Mouse (Mus musculus) thymus, adult 18-20 months (tissue): ENCODE measurements around the gene Adamts17.

Experiments used
- DNase-seq, 2 experiments: peaks; one replicate each; pipeline ENCODE4 v3.0.0; 2022; ENCODE audit warnings: mixed read lengths in 2 of 2

Gene Adamts17

DNA sequence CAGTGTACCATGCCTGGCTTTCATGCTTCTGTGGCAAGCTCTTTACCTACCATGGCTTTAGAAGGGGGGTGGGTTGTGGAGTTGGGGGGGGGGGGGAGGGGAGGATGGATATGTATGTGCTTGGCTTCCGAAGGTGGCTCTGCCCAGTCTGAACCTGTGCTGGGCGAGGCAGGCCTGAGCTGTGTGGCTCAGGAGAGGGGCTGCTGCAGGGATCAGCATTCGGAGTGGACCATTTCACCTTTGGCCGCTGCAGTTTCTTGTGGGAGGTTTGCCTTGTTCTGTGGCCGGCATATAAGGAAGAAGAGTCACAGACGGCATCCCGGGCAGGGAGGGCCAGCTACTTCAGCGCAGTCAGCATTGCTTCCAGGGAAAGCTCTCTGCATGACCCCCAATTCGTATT lies 7.8 kb downstream of the Adamts17 start:
- DNase-seq = no peak

DNA sequence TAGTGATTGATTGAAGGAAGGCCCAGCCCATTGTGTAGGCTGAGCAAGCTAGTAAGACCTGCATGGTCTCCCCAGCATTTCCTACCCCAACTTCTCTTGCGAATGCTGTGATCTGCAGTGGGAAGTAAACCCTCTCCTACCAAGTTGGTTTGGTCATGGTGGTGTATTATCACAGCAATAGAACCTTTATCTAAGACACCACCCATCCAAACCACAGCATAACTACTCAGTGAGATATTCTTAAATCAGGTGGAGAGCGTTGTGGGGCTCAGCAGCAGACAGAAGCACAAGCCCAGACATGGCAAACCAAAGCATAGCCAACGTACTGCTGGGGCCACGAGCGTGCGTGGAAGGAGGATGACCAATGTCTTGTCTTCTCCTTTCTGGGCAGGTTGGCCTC lies 9.8 kb downstream of the Adamts17 start:
- no peak for DNase-seq

DNA sequence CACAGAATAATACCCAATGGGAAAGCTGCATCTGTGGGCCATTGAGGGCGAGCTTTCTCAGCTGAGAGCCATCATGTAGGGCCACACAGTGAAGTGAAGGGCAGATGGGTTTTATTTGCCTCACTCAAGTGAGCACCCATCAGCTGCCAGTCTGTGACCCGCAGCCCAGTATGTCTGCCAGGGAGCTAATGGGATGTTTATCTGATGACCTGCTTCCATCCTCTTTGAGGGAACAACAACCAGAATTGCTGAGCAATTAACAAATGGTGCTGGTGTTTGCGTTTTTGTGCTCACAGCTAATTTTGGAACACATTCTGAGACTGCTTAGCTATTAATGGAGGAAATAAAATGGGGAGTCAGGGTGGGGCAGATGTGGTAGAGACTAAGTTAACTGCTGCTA lies 12.6 kb downstream of the Adamts17 start:
- no peak for DNase-seq

DNA sequence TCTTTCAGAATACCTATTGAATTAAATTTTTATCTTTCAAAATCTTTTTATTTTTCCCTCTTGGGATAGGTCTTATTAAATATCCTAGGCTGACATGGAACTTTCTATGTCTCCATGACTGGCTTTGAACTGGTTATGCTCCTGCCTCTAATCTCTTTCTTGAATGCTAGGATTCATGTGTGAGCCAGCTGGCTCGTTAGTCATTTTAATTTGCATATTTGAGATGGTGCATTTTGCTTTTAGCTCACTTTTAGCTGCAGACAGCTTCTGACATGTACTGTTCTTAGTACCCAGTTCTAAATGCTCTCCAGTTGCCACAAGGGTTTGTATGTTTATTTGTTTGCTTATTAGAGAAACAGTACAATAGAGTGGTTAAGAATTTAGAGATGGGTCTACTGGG lies 18.1 kb downstream of the Adamts17 start:
- DNase-seq = no peak

DNA sequence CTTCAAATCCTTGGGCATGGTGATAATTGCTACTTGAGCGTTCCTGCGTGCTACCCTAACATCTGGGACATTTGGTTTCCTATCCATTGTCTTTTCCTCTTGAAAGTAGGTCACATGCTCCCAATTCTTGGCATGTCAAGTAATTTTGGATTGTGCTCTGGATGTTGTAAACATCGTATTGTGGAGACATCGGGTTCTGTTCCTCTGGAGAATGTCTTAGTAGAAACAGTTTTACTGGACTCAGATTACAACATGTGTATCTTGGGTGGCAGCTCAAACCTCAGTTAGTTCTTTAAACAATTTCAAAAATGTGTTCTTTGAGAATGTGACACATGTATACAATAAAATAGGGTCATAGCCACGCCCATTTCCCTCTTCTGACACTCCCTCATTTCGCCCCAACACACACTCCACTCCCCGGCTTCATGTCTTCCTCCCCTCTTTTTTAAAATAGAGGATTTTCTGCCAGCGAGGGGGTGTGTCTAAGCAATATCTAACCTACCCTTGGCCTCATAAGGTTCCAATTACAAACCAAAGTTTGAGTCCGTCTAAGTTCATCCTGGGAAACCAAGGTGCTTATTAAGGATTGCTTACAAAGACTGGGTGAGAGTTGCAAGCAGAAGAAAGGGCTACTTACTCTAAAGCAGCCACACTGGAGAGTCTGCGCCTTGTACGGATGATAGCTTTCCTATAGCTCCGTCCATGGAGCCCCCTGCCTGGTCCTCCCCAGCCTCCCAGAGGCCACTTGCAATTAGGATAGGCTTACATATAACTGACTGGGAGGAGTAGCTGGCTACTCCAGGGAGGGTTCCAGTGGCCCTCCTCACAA lies 18.9 kb downstream of the Adamts17 start:
- no peak for DNase-seq

DNA sequence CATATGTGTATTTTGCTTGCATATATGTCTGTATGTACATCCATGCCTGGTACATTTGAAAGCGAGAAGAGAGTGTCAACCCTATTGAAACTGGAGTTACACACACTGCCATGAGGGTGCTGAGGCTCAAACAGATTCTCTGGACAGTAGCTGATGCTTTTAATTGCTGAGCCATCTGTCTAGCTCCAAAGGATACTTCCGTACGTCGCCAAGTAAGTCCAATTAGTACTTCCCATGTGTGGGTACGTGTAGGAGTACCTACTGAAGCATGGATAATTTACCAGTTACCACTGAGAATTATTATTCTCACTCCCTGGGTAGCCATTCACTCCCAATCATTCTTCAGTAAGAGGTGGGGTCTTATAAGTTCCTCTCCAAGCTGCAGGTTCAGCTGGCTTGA lies 19.7 kb downstream of the Adamts17 start:
- DNase-seq = no peak

DNA sequence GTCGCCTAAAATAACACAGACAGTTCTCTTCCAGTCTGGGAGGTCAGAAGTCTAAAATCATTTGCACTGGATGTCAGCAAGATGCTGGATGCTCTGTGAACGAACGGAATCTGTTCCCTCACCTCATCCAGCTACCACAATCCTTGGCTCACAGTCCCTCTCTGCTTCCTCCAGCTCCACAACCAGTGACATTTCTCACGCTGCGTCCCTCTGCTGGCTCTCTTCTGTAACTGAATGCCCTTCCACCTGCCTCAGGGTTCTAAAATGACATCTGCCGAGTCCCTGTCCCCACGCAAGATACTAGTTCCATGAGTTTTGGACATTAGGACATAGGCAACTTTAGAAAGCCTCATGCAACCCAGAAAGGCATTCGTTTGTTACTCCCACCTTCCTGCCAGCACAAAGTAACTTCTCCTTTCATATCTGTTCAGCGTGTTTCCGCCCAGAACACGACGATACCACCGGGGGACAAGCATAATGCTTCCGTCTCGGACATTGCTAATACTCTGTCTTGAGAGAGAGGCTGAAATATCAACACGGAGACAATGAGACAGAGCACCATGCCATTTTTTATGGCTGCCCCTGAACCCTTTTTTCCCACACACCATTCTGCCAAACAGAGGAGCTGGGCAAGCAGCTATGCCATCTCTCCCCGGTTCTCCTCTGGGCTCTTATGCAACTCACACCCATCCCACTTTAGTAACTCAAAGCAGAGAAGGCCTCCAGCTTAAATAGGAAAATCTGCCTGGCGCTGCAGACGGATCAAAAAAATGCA lies 27.6 kb downstream of the Adamts17 start:
- no peak for DNase-seq

DNA sequence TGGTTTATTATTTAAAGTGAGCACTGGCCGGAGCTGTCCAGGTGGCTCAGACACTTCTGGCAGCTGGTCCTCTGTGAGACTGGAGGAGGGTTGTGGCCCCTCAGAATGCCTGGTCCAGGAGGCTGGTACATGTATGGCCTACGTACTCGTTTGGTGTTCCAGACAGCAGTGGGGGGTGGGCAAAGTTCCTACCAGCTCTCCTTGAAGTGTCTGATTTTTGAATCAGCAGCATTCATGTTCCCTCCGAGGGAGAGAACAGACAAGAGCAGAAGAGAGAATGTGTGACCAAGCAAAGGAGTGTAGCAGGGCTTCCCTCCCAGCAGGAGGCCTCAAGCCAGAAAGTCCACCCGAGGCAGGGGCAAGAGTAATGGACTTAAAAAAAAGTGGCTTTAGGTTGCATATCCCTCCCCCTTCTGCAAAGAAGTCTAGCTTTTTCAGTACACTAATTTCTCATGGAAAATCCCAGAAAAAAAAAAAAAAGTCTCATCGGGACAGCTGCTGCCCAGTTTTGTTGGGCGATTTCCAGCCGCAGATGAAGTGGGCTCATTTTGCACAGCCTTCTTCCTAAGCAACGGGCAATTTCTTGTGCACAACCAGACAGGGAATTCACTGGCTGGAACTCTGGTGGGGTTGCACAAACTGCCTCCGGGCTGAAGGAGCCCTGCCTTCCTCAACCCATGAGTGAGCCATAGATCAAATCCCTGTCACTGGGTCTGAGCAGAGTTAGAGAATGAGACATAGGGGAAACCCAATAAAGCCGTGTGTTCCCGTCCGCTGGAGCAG lies 28.4 kb downstream of the Adamts17 start:
- DNase-seq = no peak

DNA sequence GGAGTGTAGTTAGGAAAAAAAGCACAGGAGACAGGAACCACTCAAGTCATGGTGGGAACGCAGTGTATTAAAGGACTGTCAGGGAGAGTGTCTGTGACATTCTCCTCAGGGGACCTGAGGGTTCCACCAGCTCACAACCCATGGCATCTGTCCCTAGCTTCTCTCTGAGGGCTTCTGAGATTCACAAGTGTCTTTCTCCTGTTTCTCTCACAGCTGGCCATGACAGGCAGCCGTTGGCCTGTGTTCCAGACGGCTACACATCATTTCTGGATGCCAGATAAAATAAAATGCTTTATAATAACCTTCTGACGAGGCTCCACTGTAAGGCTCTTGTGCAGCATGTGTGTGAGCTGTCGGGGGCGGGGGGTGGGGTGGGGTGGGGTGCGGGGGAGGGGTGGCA lies 32.0 kb downstream of the Adamts17 start:
- DNase-seq = no peak

DNA sequence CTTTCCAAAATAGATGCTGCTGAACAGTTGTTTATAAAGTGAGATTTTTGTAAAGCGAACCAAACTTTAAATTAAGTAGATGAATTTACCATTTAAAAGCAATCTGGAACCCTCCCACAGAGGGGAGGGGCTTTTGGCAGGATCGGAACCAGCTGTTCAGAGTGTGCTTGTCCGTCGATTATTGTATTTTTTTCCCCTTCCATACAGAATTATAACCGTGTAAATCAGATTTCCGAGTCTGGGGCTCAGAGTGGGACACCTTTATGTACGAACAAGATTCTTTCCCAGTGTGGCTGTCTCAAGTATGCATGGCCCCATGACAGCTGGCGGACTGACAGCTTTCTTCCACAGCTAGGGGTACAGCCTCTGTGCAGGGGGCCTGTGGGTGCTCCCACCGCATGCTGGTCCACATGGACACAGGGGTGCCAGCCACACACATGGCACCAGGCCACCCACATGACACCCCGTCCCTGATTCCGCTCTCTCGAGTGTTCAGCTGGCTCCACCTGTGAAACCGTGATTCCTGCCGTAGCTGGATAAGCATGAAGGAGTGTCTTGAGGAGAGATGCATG lies 32.5 kb downstream of the Adamts17 start:
- DNase-seq = no peak

DNA sequence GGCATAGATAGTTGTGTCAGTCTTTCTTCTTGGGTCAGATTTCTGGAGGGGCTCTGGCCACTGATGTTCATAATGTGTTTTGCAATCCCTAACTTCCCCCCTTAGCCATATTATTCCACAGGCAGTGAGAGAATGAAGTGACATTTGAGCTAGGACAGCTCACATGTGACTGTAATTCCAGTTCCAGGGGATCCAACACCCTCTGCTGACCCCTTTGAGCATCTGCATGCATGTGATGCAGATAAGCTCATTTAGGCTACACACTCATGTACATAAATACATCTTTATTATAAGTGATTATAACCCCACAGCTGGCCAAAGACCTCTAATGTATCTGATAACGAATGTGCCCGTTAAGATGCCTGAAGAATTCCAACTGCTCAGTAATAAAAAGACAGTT lies 33.7 kb downstream of the Adamts17 start:
- DNase-seq = no peak

DNA sequence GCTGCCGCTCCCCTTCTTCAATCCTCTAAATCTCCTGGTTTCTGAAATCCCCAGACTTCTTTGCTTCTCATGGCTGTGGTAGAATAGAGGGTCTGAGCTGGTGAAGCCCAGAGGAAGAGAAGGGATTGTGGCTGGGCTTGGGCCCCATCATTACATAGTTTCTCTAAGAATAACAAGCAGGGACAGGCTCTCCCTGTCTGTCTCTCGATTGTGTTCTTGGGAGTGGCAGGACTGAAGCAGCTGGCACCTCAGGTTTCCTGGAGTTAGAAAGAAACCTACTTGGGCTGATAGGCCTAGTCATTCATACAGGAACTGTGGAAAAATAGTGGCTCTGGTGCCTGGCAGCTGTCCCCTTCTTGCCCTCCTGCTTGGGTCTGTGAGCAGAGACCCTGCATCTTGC lies 51.9 kb downstream of the Adamts17 start:
- no peak for DNase-seq

DNA sequence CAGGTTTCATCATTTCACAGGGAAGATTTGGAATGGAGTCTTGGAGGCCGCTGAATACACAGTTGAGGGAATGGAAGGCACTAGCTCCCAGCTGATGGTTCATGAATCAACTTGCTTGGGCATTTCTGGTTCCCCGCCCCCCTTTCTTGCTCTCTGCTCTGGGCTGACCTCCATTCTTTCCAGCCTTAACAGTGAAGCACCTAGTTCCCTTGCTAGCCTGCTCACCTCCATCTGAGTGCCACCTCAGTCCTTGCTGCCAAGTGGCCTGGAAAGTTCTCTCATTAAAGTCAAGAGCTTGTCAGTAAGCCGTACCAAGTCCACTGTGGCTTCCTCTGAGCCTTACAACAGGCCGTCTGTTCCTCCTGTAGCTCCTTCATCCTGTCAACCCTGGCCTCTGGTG lies 52.6 kb downstream of the Adamts17 start:
- DNase-seq = no peak

DNA sequence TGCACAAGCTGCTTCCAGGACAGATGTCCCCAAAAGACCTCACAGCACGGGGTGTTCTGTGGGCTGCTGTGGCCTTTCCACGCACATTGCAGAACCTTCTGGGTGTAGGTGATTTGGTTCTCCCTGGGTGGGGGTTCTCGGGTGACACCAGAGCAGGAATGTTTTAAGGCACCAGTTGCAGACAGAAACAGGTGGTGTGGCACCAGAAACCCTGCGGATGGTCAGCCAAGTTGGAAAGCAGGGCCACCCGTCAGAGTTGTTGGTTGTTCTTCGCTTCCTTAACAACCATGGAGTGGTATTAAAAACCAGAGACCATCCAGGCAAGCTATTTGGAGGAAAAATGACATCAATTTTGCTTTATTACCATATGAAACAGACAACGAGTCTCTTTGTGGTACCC lies 62.8 kb downstream of the Adamts17 start:
- no peak for DNase-seq

DNA sequence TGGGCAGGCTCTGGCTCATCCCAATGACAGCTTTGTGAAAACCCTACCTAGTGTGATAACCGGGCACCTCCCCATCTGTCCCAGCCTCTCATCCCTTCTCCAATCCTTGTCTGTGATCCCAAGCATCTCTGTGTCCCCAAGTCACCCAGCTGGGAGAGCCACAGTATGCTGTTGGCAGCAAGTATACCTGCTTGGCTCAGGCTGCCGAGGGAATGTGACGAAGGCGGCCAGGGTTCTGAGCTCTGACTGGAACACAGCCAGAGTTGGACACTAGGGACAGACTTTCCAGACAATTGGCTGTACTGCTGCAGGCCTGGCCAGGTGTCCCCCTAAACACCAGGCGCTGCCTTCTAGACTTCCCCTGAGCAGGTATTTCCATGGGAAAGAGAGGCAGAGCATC lies 63.5 kb downstream of the Adamts17 start:
- DNase-seq = no peak

DNA sequence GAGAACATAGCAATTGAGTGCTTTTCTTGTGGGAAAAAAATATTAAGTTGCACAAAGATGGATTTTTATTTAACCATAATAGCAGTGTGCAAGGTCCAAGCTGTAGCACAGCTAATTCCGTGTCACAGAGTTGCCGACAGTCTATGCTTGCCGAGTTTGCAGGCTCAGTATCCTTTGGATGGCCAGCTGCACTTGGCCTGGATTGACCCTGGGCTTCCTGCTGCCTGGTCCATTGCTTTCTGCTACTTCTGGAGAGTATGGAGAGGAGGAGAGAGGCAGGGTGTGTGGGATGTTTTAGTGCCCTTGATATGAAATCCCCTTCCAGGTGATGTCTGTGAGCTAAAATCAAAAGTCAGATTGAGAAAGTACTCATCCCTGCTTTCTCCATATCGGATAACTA lies 66.4 kb downstream of the Adamts17 start:
- no peak for DNase-seq

DNA sequence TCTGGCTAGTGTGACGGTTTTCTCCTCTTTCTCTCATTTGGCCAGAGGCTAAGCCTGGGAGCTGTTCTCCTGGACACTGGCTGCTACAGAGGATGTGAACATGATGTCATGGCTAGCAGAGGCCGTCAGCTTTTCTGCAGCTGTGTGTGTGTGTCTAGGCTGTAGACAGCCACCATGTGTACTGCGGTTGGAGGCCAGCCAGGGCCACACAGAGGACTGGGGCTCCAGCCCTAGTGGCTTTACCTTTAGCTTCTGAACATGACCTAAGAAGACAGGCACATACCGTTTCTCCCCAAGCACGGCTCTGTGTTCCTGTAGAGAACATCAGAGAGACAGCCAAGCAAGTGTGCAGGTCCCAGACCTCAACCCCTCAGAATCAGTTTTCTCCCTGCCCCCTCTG lies 73.3 kb downstream of the Adamts17 start:
- DNase-seq = peak; percentile 5 to 32

DNA sequence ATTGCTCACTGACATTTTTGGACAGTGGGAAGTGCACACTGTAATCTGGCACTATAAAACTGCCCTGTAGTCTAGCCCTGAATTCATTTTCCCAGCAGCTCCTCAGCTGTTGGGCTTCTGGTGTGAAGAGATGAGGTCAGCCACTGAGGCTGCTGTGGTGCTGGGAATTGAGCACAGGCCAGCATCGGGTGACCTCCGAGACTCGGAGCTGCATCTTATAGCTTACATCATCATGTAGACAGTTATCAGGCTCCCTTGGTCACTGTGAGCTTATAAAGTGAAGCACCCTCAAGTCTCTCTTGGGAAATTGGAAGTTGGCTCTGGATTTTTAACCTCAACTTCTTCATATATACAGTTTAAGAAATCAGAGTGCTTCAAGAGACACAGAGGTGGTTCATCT lies 84.1 kb downstream of the Adamts17 start:
- DNase-seq = no peak

DNA sequence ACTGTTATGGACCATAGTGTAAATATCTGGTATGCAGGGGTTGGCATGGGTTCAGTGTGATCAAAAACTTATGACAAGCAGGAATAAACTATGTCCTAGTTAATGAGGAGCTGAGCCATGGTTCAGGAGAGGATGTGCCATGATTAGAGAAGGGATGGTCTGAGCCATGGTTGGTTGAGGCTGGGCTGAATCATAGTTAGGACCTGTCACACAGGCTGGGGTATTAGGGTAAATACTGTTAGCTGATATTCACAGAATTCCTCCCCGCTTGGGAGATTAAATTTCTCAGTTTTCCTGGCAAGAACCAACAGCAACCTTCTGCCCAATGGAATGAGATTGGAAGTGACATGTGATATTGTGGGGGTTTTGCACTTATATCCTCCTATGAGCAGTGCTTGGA lies 84.6 kb downstream of the Adamts17 start:
- DNase-seq = no peak

DNA sequence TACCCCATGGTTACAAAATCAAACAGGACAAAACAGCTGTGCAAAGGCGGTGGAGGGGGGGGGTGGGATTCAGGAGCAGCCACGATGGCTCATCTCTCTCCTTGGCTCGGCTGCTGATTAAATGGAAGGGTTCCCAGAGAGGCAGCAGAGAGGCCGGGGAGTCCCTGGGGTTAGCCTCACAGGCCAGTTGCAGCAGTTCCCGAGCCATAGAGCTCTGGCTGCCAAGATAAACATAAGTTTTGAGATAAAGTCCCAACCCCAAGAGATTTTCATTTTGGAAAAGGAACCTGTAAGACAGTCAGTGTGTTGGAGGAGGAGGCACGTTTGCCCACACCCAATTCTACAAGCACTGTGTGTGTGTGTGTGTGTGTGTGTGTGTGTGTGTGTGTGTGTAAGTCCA lies 89.7 kb downstream of the Adamts17 start:
- DNase-seq = no peak

DNA sequence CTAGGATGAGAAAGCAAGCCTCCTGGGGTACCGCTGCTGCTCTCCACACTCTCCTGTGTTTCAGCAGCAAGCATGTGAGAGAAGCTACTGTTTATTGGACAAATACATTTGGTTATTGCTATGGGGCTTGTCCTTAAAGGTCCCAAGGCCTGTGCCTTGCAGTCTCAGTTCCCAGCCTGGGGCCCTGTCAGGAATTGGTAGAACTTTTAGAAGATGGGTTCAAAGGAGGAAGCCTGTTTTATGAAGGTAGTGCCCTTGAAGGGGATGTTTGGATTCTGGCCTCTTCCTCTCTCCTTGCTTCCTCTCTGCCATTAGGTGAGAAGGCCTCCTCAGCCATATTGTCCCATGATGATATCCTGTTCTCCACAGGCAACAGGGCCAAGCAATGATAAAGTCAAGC lies 91.8 kb downstream of the Adamts17 start:
- DNase-seq = no peak

DNA sequence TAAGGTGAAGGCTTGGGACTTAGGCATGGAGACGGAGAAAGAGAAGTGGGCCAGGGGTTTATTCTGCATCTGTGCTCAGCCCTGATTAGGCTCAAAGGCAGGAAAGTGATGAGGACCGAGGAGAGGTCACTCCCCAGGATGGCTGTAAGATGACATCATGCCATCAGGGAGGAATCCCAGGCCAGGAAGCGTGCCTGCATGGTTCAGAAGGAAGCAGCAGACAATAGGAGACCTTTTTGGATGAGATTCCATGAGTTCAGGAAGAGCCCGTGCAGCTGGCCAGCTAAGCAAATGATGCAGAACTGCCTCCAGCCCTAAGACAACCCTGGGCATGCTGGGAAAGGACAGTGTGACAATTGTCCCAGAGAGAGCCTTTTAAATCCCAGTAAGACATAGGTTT lies 93.7 kb downstream of the Adamts17 start:
- DNase-seq = no peak

DNA sequence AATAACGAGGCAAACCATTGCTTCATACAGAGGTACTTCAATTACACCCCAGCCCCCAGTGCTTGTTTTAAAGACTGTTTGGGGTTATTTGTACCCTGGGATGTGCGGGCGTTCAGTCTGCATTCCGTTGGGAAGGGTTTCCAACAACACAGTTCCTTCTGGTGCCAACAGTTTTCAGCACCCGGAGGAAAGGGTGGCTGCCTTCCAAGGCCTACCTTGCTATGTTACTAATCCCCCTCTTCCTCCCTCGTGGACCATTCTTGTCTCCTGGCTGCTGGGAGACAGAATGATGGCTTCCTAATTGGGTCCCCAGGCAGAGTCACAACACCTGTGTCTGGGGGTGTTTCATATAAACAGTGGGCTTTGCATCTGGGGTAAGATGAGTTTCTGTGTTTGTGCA lies 94.5 kb downstream of the Adamts17 start:
- no peak for DNase-seq
